Mouse (Mus musculus) G1E (cell line): Measurements from ENCODE around the gene Alkbh8.

ENCODE experiments used
- CTCF ChIP-seq: IDR thresholded peaks from 2 replicates; pipeline ENCODE4 v1.5.1; 2012; ENCODE audit warnings: low read depth, low read length, inconsistent platforms, mixed read lengths
- GATA1 ChIP-seq: IDR thresholded peaks from 2 replicates; pipeline ENCODE4 v1.6.1; 2012; ENCODE audit warnings: borderline replicate concordance, low read length, inconsistent platforms, mixed read lengths

GRCm38 (mm10) chr9:3330319-3330718, 4.6 kb upstream of the Alkbh8 start:
- no peak for TF ChIP-seq CTCF
- TF ChIP-seq GATA1: no peak
